Mouse (Mus musculus) frontal cortex, postnatal 36 days (tissue): ENCODE measurements around the gene Scn8a.
"Not testable (repeated sequence)": the region's sequence is repeated elsewhere in the genome, so short reads cannot be mapped to it uniquely, and the experiment has no call there.

Experiments
- DNase-seq, 2 experiments: peaks; one replicate each; pipeline ENCODE4 v3.0.0; 2022; ENCODE audit warnings: low spot score in 2 of 2

Gene Scn8a

DNA sequence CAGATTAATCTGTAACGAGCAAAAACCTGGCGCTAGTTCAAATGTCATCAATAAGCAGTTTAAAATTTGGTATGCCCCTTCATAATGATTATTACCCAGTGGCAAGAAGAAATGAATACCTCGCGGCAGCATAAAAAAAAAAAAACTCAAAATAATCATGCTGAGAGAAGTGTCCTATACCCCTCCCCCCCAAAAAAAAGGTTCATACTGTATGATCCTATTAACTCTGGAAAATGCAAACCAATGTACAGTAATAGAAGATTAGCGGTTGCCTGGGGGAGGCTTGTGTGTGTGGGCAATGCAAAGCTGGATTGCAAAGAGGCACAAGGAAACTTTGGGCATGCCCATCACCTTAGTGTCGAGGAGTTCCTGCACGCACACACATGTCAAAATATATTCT is at the start of gene Scn8a:
TSS of gene Scn8a (plus strand) at position 301 of the 400 bp plus-strand sequence.
- DNase-seq, result no peak

- no peak for DNase-seq
These were observed 47.8 kb upstream of the Scn8a start for GRCm38 (mm10) chr15:100821824-100822223.

- not testable (repeated sequence) for DNase-seq
These were observed 47.3 kb upstream of the Scn8a start for GRCm38 (mm10) chr15:100822370-100822769.

DNA sequence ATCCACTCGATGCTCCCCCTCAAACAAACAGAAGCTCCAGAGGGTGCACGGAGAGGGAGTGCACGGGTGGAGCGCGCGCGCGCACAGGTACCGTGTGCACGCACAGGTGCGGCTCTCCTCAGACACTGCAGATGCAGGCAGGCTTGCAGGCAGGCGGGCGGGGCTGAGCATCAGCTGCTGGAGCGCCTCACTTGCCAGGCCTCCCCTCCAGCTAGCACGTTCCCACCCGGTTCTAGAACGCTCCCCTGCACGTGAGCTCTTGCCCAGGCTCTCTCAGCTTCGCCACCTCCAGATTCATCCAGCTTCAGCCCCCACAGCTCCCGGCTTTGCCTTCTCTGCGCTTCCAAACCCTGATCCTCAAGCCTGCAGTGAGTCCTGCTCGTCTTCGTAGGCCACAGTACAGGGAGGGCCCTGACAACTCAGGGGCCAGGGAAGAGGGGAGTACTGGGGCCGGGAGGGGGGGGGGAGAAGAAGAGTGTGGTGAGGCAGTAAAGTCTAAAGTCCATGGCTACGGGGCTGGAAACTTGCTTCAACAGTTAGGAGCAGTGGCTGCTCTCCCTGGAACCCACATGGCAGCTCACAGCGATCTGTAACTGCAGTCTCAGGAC is 44.3 kb upstream of the Scn8a start:
- peak; percentile 64 to 74 for DNase-seq

- peak in 1 of 2 experiments; percentile 63 for DNase-seq
These were observed 43.6 kb upstream of the Scn8a start for GRCm38 (mm10) chr15:100826076-100826475.

- DNase-seq, result peak; percentile 82 to 85
These were observed 39.9 kb upstream of the Scn8a start for GRCm38 (mm10) chr15:100829775-100830174.

- peak in 1 of 2 experiments; percentile 52 for DNase-seq
These were observed 39.0 kb upstream of the Scn8a start for GRCm38 (mm10) chr15:100830682-100831081.

- peak; percentile 64 to 71 for DNase-seq
These were observed 37.5 kb upstream of the Scn8a start for GRCm38 (mm10) chr15:100832144-100832543.

DNA sequence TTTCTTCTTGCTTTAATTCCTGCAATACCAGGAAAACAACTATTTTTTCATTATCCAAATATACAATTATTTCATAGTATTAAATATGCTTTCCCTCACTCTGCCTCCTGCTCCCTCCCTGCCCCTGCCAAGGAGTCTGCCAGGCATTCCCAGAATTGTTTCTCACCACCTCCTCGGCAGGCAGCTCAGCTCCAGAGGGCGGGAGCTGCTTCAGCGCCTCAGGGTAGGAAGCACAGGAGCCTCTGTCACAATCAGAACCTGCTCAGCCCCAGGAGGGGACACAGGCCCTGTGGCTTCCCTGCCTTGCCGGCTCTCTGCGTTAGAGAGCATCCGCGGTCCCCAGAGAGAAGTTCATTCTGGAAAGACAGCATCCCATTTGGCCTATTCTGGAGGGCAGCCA is 36.9 kb upstream of the Scn8a start:
- DNase-seq, result peak; percentile 66 to 67

DNA sequence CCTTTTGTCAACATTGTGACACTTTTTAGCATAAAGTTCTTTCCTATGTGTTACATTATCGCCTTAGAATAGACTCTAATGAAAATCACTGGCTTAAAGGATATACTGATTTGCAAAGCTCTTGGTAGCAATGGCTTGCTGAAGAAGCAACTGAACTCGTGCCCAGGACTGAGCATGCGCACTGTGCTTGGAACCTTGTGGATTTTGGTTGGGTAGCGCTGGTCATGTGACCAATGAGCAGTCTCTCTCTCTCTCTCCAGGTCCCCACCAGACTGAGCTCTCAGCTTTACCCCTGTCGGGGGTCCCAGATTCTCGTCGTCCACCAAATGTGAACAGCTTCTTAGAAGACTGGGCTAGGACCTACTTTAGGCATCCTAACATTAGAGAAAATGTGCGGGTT is 32.9 kb upstream of the Scn8a start:
- DNase-seq, result no peak

DNA sequence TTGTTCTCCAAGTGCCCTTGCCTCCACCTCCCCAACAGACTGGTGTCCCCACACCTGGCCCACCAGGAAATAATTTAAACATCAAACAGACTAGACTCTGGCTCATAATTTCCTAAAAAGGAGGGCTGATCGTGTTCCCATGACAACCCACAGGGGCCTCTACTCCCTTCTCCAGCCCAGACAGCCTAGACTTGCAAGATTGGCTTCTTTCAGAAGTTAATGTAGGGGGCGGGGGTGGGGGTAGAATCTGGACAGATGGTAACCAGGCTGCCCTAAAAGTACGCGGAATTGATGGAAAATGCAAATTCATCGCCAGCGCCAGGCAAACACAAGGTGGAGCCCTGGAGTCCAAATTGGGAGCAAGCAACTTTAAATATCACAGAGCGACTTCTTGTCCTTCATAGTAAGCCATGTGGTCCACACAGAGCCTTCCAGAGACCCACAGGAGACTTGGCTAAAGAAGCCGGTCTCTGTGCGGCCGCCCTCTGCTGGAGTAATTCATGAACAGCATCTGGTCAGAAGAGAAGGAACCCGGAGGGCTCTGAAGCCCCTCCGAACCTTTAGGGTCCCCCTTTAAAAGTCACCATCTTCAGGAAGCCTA is 31.0 kb upstream of the Scn8a start:
- DNase-seq, result peak in 1 of 2 experiments; percentile 71

DNA sequence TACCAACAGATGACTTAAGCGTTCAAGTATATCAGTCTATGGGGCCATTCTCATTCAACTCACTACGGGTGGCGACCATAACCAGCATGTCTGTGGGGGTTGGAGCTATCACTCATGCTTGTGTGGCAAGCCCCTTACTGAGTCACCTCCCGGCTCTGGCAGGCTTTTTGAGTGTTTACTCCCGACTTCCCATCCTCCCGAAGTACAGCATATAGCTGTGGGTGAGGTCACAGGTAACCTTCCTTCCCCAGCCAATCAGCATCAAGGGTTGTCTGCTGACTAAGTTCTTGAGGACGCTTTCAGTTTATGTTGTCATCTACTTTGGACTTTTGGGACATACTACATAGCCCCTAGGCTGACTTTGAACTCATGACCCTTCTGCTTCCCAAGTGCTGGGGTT is 25.3 kb upstream of the Scn8a start:
- DNase-seq, result no peak

GRCm38 (mm10) chr15:100845049-100845879 is 24.4 kb upstream of the Scn8a start:
- DNase-seq, result no peak

DNA sequence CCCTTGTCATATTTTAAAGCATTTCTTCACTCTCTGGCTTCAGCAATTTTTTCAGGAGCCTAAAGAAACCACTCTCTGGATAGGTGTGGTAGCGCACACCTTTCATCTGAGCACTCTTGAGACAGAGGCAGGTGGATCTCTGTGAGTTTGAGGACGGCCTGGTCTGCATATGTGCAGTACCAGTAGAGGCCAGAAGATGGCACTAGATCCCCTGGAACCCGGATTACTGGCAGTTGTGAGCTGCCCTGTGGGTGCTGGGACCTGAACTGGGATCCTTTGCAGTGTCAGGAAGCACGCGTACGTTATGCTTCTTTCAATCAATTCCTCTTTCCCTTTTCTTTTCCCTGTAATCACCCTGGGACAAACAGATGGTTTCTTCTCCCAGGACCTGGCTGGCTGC is 22.5 kb upstream of the Scn8a start:
- DNase-seq, result no peak

DNA sequence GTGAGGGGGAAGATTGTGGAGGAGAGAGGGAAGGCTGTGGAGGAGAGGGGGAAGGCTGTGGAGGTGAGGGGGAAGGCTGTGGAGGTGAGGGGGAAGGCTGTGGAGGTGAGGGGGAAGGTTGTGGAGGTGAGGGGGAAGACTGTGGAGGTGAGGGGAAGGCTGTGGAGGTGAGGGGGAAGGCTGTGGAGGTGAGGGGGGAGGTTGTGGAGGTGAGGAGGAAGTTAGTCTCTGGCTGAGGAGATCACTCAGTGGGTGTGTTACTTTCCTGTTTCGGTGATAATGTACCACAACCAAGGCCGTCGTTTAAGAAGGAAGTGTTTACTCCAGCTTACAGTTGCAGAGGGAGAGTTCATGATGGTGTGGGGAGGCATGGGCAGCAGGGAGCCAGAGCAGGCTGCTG is 12.1 kb upstream of the Scn8a start:
- no peak for DNase-seq

DNA sequence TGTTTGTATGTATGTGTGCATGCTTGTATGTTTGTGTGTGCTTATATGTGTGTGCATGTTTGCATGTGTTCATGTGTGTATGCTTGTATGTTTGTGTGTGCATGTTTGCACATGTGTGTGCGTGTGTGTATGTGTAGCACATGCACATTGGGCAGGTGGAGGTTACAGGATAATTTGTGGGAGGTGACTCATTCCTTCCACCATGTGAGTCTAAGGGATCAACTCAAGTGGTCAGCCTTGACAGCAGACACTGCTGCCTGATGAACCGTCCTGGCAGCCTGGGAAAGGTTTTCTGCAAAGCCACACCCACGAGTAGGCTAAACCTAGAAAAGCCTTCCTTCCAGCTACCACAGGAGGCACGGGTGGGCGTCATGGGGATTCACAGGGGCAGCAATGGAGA is 8.8 kb upstream of the Scn8a start:
- DNase-seq, result no peak

DNA sequence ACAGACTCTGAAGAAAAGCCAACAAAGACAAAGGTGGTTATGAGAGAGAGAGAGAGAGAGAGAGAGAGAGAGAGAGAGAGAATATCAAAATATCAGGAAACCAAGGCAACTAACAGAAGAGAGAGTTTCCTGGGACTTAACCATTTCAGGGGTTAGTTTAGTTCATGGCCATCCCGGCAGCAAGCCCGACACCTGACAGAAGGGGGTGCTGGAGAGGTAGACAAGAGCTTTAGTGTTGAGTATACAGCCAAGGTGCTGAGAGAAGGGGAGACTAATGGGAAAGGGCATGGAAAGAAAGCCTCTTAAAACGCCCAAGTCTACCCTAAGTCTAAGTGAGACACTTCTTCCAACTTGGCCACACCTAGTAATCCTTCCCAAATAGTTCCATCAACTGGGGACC is 4.1 kb upstream of the Scn8a start:
- no peak for DNase-seq

DNA sequence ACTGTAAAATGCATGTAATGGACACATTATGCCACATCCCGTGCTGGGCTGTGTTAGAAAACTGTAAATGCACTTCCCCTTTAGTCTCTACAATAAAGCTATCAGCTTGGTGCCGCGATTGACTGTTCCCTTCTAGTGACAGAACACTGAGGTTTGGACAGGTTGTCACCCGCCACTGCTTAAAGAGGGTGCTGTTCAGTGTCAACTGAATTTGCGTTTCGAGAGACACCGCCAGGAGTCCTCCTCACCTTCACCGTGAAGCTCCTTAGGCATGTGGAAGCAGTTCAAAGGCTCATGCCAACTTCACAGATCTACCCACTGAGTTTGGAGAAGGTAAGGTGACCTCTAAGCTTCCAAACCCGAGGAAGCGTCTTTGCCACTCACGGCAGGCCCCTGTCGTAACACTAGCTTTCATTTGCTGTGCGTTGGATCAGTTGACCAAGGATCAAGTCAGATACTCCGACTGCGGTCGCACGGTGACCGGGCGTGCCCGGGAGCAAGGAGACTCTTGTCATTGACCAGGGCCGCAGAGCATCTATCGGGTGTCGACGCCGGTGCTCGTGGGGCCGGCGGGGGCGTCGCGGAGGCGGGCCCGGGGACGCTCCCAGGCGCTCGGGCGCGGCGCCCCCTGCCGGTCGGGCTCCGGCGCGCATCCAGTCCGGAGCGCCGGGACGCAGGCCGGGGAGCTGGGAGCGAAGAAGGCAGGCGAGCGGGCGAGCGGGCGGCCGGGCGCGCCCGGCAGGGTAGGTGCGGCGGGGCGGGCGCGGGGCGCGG is 530 bp downstream of the Scn8a start:
- peak; percentile 73 to 78 for DNase-seq

GRCm38 (mm10) chr15:100870775-100871106 is 1.1 kb downstream of the Scn8a start:
- DNase-seq, result no peak

- DNase-seq, result peak in 1 of 2 experiments; percentile 57
These were observed 1.7 kb downstream of the Scn8a start for GRCm38 (mm10) chr15:100871107-100872011.

DNA sequence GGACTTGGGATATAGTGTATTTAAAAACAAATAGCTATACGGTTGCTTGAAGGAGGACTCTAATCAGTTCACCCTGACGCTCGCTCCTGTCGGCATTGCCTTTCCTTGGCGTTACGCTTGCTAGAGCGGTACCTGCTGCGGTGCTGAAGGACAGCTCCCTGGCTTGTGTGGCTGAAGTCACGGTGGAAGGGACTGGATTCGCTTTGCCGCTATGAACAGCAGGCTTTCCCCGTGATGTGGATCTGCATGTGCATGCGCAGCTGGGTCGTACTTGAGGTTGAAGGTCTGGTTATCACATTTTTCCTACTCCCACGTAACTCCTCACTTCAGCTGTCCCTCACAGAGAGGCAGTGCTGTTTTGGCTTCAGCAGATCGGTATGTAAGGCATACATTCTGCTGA is 3.5 kb downstream of the Scn8a start:
- no peak for DNase-seq
